Mouse (Mus musculus) neural tube, embryonic 14.5 days (tissue): Measurements from ENCODE around the gene Mdp1. TPM values are rescaled to one million over a fixed set of nuclear protein-coding genes. Genes with fewer than 3 reads are reported as not detected.

Source experiments
- ATAC-seq: fragments of 200-750 bp; cut with Nextera tagmentation; 2 replicates; pipeline ENCODE4 v1.8.0; 2017; ENCODE audit warnings: low read depth, mild to moderate bottlenecking, moderate TSS enrichment, moderate library complexity
- H3K27ac ChIP-seq: fragments of 300-500 bp; sonication (generic); 2 replicates; pipeline ENCODE4 v1.5.1; 2014; ENCODE audit warnings: low read depth, mild to moderate bottlenecking, control low read depth, low read length, moderate library complexity, mixed read lengths
- H3K27me3 ChIP-seq: fragments of 300-500 bp; sonication (generic); 2 replicates; pipeline ENCODE4 v1.6.1; 2014; ENCODE audit warnings: low read length; ENCODE audit not compliant: control insufficient read depth, insufficient read depth
- H3K36me3 ChIP-seq: fragments of 300-500 bp; sonication (generic); 2 replicates; pipeline ENCODE4 v1.6.1; 2014; ENCODE audit warnings: low read length, mixed read lengths; ENCODE audit not compliant: control insufficient read depth, insufficient read depth
- H3K4me1 ChIP-seq: fragments of 300-500 bp; sonication (generic); 2 replicates; pipeline ENCODE4 v1.6.1; 2014; ENCODE audit warnings: low read length; ENCODE audit not compliant: control insufficient read depth, insufficient read depth
- H3K4me2 ChIP-seq: fragments of 300-500 bp; sonication (generic); 2 replicates; pipeline ENCODE4 v1.6.1; 2014; ENCODE audit warnings: mild to moderate bottlenecking, low read depth, low read length, control low read depth
- H3K4me3 ChIP-seq: fragments of 300-500 bp; sonication (generic); 2 replicates; pipeline ENCODE4 v1.5.1; 2014; ENCODE audit warnings: low read depth, low read length, control low read depth, mixed read lengths
- H3K9ac ChIP-seq: fragments of 300-500 bp; sonication (generic); replicated peaks from 2 replicates; pipeline ENCODE4 v1.6.1; 2014; ENCODE audit warnings: low read depth, mild to moderate bottlenecking, control low read depth, low read length, mixed read lengths
- H3K9me3 ChIP-seq: fragments of 300-500 bp; sonication (generic); 2 replicates; pipeline ENCODE4 v1.6.1; 2016; ENCODE audit warnings: low read length; ENCODE audit not compliant: control insufficient read depth
- WGBS: fragments of 180-500 bp; shearing (Covaris S2); extraction: QIAGEN DNeasy Blood & Tissue Kit; methylation state at CpG from one replicate; pipeline ENCODE4 v1.1.7; 2014; 5-methylcytosine and 5-hydroxymethylcytosine counted together
- polyA plus RNA-seq: library from polyadenylated mRNA; unstranded; fragments of >200 nt; fragmentation: Nextera tagmentation; extraction: Ambion mirVana; gene quantifications from 2 replicates; pipeline ENCODE4 v1.2.1, GENCODE M21; 2014

Mdp1 gene
- polyA plus RNA-seq, 1 experiment from 2014 or later = 75.5 TPM

DNA sequence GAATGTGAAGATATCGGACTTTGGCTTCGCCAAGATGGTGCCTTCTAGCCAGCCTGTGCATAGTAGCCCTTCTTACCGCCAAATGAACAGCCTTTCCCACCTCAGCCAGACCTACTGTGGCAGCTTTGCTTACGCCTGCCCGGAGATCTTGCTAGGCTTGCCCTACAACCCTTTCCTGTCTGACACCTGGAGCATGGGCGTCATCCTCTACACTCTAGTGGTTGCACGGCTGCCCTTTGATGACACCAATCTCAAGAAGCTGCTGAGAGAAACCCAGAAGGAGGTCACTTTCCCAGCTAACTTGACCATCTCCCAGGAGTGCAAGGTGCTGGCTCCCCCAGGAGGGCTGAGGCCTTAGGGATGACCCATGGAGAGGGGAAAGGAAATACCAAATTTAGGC is 8.8 kb downstream of the Mdp1 start:
- no peak overlapping the region for H3K4me2 ChIP-seq
- no peak overlapping the region for H3K27ac ChIP-seq
- H3K36me3 ChIP-seq = no peaks in the 10 kb centered on the region
- no peaks in the 10 kb centered on the region for H3K9me3 ChIP-seq
- WGBS = 88% methylated on average over 7 of the region's 7 CpGs
- no peaks in the 10 kb centered on the region for H3K27me3 ChIP-seq
- no peaks in the 10 kb centered on the region for H3K4me1 ChIP-seq
- H3K4me3 ChIP-seq = no peak overlapping the region
- no peak overlapping the region for H3K9ac ChIP-seq
- ATAC-seq = no peak

GRCm38 (mm10) chr14:55649884-55650283 is 10.4 kb downstream of the Mdp1 start, which contains the start of gene Tssk4:
Tssk4 (plus strand) TSS chr14:55650184.
- peaks cover 1% of the 10 kb centered on the region; the same call in 1 of the 2 replicates for H3K4me1 ChIP-seq
- H3K27ac ChIP-seq = no peak within 1 kb of the TSS
- ATAC-seq = no peak
- H3K9me3 ChIP-seq = no peaks in the 10 kb centered on the region
- no peak within 1 kb of the TSS for H3K9ac ChIP-seq
- no peaks in the 10 kb centered on the region for H3K27me3 ChIP-seq
- H3K36me3 ChIP-seq = no peaks in the 10 kb centered on the region
- WGBS = 91% methylated on average over 2 of the region's 2 CpGs
- no peak within 1 kb of the TSS for H3K4me3 ChIP-seq
- H3K4me2 ChIP-seq = no peak within 1 kb of the TSS

DNA sequence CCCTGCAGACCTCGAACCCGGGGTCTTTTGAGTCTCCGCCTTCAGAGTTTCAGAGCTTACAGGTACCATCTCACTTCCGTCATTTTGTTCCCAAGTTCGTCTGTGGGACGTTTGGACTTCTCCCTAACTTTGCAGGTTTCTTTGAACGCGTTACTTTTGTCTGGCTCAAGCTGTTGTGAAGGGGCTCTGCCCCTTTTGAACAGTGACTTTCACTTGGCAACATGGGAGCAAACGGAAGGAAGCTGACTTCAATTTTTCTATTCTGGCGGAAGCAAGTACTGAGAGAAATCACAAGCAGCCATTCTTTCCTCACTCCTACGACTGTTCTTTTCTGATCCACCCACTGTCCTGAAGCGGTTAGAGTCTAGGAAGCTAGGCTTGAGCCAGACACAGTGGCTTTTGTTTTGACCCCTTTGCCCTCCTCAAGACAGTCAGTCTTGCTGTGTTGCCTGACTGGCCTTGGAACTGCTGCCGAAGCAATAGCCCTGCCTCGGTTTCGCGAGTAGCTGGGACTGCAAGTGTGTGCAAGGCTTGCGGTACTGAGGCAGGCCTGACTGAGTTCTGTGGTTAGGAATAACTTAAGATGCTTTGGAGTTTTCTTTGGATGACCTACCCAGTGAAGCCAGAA is 15.9 kb downstream of the Mdp1 start:
- H3K9me3 ChIP-seq = no peaks in the 10 kb centered on the region
- H3K4me1 ChIP-seq = peaks cover 14% of the 10 kb centered on the region; the same call in 1 of the 2 replicates
- H3K27me3 ChIP-seq = no peaks in the 10 kb centered on the region
- peak overlapping the region; percentile 81 for H3K4me2 ChIP-seq
- 30% methylated on average over 17 of the region's 17 CpGs for WGBS
- no peak for ATAC-seq
- no peak overlapping the region for H3K27ac ChIP-seq
- H3K36me3 ChIP-seq = peaks cover 10% of the 10 kb centered on the region; the same call in 1 of the 2 replicates
- H3K9ac ChIP-seq = peak overlapping the region; percentile 92; the same call in 1 of the 2 replicates
- H3K4me3 ChIP-seq = peak overlapping the region; percentile 95

DNA sequence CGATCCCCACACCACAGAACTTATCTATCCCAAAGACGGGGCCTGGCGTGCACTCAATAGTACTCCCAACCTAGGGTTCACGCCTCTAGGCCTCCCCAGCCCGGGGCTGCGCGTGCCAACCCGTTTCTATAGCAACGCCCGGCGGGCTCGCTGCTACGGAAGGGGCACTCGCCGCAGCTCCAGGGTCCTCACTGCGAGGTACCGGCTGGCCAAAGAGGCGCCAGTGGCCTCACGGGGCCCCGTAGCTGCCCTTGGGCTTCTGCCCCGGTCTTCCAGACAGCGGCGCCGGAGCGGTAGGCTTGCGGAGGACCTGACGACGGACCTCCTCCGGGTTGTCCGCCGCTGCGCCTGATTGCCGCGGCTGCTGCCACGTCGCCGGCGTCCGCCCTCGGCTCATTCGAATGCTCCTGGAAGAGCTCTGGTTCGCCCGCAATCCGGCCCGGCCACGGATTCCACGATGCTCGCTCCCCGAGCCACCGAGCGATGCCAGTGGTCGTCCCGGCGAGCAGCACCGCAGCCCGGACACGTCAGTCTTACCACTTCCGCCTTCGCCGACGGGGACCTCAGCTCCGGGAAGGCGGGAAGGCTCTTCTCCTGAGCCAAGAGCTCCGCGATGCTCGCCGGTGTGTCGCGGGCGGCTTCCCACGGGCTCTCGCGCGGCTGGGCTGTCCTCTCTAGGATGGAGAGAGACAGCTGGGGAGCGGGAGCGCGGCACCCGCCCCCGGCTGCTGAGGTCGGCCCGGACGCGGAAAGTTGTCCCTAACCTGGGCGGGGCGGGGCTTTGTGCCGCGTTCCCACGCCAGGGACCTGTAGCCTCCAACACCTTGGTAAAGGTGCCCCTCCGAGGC is 17.0 kb downstream of the Mdp1 start, which contains the start of gene Tm9sf1:
Gene Tm9sf1 (minus strand): TSS at position 747 of the 848 bp plus-strand sequence.
- under 1% methylated on average over 86 of the region's 89 CpGs for WGBS
- H3K27me3 ChIP-seq = no peaks in the 10 kb centered on the region
- ATAC-seq = peak; percentile 88

GRCm38 (mm10) chr14:55642679-55643059 is 17.6 kb downstream of the Mdp1 start:
- WGBS = 20% methylated on average over 8 of the region's 8 CpGs
- H3K4me1 ChIP-seq = peaks cover 14% of the 10 kb centered on the region; the same call in 1 of the 2 replicates
- H3K9ac ChIP-seq = peak overlapping the region; percentile 92
- H3K27me3 ChIP-seq = no peaks in the 10 kb centered on the region
- H3K27ac ChIP-seq = peak overlapping the region; percentile 98; the same call in 1 of the 2 replicates
- no peaks in the 10 kb centered on the region for H3K9me3 ChIP-seq
- H3K36me3 ChIP-seq = peaks cover 17% of the 10 kb centered on the region; the same call in 1 of the 2 replicates
- H3K4me2 ChIP-seq = peak overlapping the region; percentile 81
- peak overlapping the region; percentile 95 for H3K4me3 ChIP-seq
- peak; percentile 54 for ATAC-seq

More for the DNA sequence above, 17.0 kb downstream of the Mdp1 start, which contains the start of gene Tm9sf1:
- H3K9ac ChIP-seq = peak within 1 kb of the TSS; percentile 92
- peaks cover 15% of the 10 kb centered on the region; the same call in 1 of the 2 replicates for H3K36me3 ChIP-seq
- no peaks in the 10 kb centered on the region for H3K9me3 ChIP-seq
- H3K27ac ChIP-seq = peak within 1 kb of the TSS; percentile 98
- peak within 1 kb of the TSS; percentile 95 for H3K4me3 ChIP-seq
- H3K4me2 ChIP-seq = peak within 1 kb of the TSS; percentile 81
- H3K4me1 ChIP-seq = peaks cover 14% of the 10 kb centered on the region; the same call in 1 of the 2 replicates

DNA sequence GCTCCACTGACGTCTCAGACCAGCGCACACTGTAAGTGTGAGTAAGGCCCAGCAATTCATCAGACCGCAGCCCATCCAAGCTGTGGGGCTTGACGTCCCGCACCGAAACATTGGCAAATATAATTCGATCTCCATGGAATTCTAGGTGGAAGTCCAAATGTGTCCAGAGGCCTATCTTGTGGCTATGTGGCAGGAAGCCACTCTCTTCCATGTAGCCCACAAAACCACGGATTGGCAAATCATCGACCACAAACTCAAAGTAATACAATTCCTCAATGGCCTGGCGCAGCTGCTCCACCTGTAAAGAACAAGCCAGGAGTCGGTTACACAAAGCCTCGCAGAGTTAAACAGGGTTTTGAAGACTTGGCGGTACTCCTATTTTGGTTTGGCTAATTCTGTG is 19.0 kb downstream of the Mdp1 start:
- H3K36me3 ChIP-seq = peaks cover 20% of the 10 kb centered on the region; the same call in 1 of the 2 replicates
- 95% methylated on average over 13 of the region's 13 CpGs for WGBS

DNA sequence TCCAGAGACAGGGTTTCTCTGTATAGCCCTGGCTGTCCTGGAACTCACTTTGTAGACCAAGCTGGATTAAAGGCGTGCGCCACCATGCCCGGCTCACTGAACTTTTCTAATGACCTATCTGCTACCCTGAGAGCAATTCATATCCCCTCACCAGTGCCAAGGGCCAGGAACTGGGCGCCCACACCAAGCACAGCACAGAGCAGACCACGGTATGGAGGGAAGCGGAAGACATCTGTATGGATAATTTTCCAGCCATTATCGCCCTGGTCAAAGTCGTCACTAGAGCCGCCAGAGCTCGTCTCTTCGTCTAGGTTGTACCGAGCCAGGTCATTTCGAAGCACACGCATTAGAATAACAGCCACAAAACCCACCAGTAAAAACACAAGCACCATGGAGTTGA is 19.5 kb downstream of the Mdp1 start:
- Histone ChIP-seq H3K9ac (no peak overlapping the region), H3K4me2 (no peak overlapping the region), H3K27me3 (no peaks in the 10 kb centered on the region), H3K9me3 (no peaks in the 10 kb centered on the region), H3K36me3 (peaks cover 23% of the 10 kb centered on the region; the same call in 1 of the 2 replicates), H3K27ac (no peak overlapping the region), H3K4me3 (no peak overlapping the region), H3K4me1 (peaks cover 14% of the 10 kb centered on the region; the same call in 1 of the 2 replicates)
- ATAC-seq = no peak
- 97% methylated on average over 14 of the region's 14 CpGs for WGBS

More for the DNA sequence above, 19.0 kb downstream of the Mdp1 start:
- H3K27ac ChIP-seq = no peak overlapping the region
- peaks cover 14% of the 10 kb centered on the region; the same call in 1 of the 2 replicates for H3K4me1 ChIP-seq
- H3K4me3 ChIP-seq = no peak overlapping the region
- no peak overlapping the region for H3K4me2 ChIP-seq
- no peaks in the 10 kb centered on the region for H3K9me3 ChIP-seq
- no peak for ATAC-seq
- no peak overlapping the region for H3K9ac ChIP-seq
- H3K27me3 ChIP-seq = no peaks in the 10 kb centered on the region

GRCm38 (mm10) chr14:55637795-55638194 is 22.5 kb downstream of the Mdp1 start, which contains the start of gene Gm49378:
Gm49378 (minus strand) TSS chr14:55637895.
- Histone ChIP-seq H3K4me1 (peaks cover 13% of the 10 kb centered on the region; the same call in 1 of the 2 replicates), H3K9ac (no peak within 1 kb of the TSS), H3K27me3 (no peaks in the 10 kb centered on the region), H3K4me2 (no peak within 1 kb of the TSS), H3K9me3 (no peaks in the 10 kb centered on the region), H3K4me3 (no peak within 1 kb of the TSS), H3K27ac (no peak within 1 kb of the TSS), H3K36me3 (peaks cover 32% of the 10 kb centered on the region)
- 93% methylated on average over 9 of the region's 9 CpGs for WGBS
- no peak for ATAC-seq
